Mouse (Mus musculus) liver (tissue): ENCODE results near the gene Hoxb6.

Experiments
- DNase-seq: peaks from one replicate; pipeline ENCODE4 v3.0.0-alpha.2; 2020; ENCODE audit warnings: mixed read lengths

Hoxb6 gene

DNA sequence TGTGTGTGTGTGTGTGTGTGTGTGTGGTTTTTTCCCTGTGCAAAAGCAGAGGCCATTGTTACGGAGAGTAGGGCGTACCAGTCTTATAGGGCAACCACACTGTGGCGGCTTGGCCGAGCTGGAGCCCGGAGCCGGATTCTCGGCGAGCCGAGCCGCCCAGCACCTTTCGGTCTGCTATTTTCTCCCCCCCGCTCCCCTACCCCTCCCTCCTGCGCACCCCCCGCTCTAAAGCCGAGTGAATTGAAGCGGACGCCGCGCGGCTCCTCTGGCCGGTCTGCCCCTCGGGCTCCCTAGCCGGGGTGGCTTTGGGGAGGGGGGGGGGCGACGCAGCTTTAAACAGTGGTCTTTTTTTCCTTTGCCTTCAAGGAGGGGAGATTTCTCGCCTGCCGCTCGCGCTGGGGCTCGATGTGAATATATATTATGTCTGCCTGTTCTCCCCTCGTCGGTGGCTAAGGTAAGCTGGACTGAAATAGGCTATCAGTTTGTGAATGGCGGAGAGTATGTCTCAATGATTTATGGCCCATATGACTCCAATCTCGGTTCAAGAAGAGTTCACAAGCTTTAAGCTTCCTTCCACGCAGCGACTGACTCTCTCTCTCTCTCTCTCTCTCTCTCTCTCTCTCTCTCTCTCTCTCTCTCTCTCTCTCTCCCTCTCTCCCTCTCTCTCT lies 48.6 kb downstream of the Hoxb6 start:
- peak; percentile 17 for DNase-seq

DNA sequence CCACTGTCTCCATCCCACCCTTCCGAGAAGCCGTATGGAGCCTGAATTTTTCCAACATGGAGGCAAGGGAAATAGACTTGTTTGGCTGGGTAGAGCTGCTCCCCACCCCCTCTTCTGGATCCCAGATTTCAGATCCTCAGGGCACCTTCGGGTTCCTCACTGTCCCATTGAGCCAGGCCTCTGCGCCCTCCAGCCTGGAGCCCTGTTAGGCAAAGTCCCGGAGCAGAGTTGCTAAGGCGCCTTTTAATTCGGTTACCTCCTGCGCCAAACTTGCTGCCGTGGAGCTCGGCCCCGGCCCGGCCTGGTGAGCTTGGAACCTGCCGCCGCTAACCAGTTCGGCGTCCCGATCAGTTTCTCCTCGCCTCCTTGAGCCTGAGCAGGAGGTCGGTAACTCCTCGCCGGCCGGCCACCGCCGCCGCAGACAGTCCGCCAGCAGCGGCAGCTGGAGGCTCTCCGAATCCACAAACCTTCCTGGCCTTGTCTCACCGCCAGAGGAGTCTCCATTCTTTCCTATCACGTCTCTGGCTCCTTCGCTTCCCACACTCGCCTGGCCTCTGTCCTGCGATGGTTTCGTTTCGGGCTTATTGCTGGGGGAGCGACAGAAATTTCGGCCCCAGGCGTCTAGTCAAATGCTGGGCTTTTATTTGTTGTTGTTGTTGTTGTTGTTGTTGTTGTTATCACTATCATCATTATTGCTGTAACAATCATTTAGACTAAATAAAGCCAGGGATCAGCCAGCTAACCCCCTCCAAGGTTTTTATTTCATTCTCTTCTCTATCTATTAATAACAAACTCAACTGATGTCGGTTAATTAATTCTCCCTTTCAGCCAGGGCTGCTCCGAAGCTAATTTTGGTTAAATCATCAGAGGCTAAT lies 49.7 kb downstream of the Hoxb6 start:
- no peak for DNase-seq

DNA sequence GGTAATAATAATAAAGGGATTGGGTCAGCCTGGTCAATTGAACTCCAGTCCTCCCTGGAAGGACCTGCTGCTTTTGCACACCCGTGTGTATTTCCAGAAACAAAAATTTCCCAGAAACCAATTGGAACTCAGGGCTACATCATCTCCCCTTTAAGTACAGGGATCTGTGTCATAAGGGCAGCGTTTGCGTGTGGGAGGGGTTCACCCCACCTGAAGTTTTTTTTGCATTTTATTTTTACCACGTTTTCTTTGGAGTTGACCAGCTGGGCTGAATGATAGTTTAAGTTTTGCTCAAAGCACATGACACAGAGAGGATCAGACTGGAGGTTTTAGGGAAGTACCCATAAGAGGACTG lies 50.3 kb downstream of the Hoxb6 start:
- no peak for DNase-seq

DNA sequence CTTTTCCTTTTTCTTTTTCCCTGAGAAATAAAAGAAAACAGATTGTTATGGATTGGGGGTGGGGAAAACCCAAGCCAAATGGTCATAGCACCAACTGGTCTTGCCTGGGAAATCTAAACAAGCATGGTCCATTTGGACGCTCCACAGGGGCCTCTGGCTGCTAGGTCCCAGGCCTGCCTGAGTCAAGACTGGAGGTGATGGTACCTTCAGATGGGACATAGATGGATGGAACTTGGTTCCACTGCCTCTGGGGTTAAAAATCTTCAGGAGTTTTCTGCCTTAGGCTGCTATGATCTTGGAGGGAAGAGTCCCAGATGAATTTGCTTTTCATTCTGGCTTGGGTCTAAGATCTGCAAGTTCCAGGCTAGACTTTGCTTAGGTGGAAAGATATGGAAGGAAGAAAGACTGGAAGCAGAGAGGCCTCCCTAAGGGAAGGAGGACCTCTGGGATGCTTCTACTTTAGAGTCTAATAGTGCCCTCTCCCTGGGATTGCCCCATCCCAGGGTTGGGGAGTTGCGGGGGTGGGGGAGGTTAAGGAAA lies 51.0 kb downstream of the Hoxb6 start:
- no peak for DNase-seq

DNA sequence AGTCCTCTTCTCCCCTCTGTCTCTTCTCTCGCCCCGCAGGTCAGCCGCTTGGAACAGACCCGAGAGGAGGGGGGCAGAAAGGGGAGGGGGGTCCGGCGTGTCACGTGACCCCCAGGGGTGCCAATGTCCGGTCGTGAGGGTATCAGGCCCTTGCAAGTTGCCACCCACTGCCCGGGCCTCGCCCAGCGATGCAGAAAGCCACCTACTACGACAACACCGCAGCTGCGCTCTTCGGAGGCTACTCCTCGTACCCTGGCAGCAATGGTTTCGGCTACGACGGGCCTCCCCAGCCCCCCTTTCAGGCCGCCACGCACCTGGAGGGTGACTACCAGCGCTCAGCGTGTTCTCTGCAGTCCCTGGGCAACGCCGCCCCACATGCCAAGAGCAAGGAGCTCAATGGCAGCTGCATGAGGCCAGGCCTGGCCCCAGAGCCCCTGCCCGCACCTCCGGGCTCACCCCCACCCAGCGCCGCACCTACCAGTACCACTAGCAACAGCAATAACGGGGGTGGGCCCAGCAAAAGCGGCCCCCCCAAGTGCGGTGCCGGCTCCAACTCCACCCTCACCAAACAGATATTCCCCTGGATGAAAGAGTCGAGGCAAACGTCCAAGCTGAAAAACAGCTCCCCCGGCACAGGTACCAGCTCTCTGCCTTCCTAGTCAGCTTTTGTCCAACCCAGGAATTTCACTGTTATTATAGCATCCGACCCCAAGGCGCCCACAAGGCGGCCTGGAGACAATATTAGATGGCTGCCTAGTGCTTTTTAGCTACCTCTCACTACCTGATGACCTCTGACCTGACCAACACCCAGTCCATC lies 52.0 kb downstream of the Hoxb6 start:
- DNase-seq: no peak

DNA sequence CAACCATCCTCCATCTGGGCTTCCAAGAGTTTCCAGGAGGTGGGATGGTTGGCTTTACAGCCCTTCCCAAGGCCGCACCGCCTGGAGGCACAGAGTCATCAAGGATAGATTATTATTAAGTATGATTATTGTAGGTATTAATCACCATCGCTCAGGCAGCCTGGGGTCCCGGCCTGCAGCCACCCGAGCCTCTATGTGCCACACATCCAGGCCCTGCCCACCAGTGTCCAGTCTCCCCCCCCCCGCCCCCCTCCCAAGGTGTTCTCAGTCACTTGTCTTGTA lies 52.5 kb downstream of the Hoxb6 start:
- DNase-seq: no peak

DNA sequence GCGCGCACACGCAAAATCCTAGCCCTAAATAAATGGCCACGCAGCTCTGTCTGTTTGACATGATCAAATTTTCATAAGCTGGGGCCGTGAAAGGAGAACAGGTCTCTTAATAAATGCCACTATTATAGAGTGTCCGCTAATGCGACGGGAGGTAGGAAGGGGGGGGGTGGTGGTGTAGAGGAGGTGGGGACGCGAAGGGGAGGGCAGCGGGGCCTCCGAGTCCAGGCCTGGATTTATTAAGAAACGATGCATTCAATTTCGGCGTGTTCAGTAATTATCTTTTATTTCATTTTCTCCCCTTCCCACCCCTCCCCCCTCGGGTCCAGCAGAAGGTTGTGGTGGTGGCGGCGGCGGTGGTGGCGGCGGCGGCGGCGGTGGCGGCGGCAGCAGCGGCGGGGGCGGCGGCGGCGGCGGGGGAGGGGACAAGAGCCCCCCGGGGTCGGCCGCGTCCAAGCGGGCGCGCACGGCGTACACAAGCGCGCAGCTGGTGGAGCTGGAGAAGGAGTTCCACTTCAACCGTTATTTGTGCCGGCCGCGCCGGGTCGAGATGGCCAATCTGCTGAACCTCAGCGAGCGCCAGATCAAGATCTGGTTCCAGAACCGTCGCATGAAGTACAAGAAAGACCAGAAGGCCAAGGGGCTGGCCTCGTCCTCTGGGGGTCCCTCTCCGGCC lies 53.1 kb downstream of the Hoxb6 start:
- no peak for DNase-seq

DNA sequence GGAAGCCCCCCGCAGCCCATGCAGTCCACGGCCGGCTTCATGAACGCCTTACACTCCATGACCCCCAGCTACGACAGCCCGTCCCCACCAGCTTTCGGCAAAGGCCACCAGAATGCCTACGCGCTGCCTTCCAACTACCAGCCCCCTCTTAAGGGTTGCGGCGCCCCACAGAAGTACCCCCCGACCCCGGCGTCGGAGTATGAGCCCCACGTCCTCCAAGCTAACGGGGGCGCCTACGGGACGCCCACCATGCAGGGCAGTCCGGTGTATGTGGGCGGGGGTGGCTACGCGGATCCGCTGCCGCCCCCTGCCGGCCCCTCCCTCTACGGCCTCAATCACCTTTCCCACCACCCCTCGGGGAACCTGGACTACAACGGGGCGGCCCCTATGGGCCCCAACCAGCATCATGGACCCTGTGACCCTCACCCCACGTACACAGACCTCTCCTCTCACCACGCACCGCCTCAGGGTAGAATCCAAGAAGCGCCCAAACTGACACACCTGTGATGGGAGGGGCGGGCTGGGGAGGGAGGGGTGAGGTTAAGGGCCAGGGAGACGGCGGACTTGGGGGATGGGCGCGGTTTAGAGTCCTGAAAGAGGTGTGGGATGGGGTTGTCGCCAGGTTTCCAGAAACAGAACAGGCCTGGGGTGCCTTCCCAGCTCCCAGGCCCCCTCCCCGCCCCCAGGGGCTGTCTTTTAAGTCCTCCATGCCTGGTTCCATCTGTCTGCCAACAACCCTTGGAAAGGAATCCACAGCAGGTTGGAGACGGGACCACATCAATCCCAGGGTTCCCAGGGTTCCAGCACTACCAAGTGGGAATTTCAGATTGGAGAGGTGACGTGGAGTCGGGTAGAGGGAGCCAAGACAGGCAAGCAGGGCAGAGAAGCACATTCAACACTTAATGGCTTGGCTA lies 53.9 kb downstream of the Hoxb6 start:
- DNase-seq: no peak

DNA sequence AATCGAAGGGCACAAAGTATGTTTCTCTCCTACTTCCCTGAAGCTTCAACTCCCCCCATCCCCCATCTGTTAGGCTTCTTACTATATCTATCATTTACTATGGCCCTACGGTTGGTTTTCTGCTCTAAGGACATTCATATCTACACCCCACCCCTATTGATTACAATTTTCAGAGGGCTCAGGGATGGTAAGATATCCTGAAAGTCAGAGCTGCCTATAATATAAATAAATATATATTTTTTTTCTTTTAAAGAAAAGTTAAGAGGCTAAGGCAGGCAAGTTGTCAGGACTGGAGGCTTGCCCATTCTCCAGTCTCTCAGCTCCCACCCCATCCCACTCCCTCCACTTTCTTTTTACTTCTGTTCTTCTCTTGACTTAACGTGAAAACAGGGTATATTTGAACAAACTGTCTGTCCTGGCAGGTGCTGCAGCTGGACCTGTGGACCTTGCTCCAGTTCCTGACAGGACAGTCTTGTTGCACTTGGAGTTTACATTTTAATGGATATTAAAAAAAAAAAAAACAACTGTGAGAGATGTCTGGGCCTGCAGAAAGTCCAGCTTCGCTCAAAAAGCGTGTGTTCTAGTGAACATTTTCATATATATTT lies 54.7 kb downstream of the Hoxb6 start:
- no peak for DNase-seq

DNA sequence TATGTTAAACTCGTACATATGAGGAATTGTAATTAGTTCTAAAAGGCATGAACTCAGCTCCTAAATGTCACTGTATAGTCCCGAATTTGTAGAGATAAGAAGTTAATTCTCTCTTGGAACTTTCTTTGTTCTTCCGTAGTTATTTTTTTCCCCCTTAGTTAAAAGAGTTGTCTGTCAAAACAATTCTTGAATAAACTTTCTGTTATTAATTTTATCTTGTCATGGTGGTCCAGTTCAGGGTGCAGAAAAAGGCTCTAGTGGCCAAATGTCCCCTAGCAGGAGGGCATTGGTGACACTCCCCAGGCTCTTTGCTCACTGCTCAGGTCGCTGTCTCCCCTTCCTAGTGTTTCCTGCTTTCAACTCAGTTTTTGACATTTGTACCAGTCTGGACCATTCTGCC lies 55.4 kb downstream of the Hoxb6 start:
- DNase-seq: no peak

DNA sequence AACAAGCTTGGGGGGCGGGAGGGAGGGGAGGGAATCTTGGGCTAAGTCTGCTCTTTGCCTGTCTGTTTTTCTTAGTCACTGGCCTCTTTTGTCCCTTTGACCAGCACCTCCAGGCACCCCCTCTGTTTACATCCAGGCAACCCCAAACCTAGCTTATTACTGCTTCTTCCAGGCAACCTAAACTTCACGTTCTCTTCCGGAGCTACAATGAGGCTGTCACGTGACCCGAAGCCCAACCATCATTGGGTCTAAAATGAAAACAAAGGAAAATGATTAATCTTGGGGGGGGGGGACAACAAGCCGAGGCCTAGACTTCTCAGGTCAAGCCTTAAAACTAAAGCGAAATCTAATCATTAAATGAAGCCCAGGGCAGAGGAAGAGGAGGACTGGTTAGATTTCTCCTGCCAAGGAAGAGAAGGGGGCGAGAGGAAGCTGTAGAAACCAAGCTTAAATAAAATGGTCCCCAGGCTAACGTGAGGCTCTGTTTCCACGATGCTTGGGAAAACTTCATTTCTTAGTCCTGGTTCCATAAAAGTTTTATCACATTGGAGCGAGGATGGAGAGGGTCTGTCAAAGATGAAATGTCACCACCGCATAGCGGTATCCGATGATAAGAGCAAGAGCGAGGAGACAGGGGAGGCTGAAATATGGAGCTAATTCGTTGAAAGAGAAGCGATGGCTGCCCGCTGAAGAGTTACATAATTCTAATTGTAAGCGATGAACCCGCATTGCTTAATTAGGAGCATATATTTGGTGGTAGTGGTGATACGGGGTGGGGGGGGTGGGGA lies 56.1 kb downstream of the Hoxb6 start:
- DNase-seq: no peak

DNA sequence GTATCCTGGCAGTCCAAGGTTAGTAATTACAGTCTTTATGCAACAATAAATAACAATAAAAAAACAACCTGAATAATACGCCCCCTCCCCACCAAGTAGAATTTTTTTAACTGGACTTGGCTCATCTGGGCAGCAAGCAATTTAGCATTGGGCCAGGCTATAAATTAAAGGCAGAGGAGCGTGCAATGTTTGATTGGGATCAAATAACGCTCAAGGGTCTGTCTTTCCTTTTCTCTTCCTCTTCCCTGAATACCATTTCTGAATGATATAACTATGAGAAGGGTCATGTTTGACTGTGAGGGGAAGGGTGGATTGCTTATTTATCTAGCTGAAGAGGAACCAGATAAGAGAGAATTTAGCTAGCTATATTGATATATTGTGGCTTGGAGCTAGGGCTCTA lies 56.7 kb downstream of the Hoxb6 start:
- DNase-seq: no peak

DNA sequence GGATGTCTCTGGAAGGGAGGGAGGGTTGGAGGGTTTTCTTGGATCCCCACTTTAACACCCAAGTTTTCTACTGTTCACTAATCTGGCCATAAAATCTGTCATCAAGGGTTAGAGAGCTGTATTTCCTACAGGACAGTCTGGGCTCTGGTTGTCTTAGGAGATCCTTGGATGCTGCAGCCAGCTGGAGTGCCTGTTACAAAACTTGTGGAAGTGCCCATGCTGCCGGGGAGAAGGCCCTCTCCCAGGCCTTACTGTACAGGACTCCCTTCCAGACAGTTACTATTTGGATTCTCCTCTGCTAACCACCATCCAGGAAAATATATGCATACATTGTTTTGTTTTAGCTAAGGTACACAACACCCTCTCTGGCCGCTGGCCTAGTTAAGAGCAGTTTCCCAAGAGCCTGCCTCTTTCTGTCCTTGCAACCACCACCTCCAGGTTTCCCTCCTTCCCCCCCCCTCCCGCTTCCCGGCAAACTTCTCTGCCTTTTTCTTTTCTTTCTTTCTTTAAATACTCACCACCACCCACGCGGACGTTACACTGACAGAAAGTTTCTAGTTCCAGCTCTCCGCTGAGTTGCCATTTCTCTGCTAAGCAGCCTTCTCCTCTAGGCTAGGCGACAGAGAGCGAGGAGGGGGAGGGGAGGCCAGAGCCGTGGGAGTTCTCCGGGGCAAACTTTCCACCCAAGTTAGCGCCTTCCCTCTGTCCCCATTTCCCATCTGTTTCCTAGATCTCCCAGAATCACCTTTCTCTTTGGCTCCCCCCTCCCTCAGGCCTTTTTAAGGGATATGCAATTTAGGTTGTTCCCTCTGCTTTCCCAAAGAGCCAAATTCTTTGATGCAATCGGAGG lies 57.4 kb downstream of the Hoxb6 start:
- DNase-seq: no peak

DNA sequence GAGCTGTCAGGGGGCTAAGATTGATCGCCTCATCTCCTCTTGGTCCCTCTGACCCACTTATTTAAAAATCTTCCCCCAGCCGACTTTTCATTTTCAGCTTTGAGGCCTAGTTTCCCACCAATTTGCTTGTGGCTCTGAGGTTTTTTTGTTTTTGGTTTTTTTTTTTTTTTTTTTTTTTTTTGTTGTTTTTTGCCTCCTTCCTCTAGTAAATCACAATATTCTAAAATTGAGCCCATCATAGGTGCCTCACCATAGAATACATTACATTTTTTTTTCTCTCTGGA lies 58.0 kb downstream of the Hoxb6 start, which contains the start of gene Hoxb2:
Gene Hoxb2 (plus strand): TSS at position 185 of the 284 bp plus-strand sequence.
- no peak for DNase-seq

DNA sequence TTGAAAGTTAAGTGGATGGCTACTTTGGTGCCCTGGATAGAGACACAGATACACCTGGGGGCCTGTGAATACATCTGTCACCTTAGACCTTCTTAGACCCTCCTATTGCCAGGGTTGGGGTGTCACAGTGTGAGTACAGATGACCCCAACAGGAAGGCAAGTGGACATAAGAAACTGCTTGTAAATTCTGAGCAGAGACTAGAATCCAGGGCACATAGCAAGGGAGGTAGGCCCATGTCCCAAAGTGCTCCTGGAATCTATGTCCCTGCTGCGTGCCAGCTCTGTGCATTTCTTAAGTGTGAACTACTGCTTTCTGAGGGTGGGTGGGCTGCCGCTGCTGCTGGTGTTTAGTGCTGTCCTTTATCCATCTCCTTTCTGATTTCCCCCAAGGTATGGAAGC lies 58.5 kb downstream of the Hoxb6 start:
- no peak for DNase-seq
